Mouse (Mus musculus): ENCODE results near the gene Gramd4. TPM values are rescaled to one million over a fixed set of nuclear protein-coding genes. Genes with fewer than 3 reads are reported as not detected.

The Gramd4 gene
- polyA plus RNA-seq, 1 experiment from 2014 or later, result 25.4 TPM

DNA sequence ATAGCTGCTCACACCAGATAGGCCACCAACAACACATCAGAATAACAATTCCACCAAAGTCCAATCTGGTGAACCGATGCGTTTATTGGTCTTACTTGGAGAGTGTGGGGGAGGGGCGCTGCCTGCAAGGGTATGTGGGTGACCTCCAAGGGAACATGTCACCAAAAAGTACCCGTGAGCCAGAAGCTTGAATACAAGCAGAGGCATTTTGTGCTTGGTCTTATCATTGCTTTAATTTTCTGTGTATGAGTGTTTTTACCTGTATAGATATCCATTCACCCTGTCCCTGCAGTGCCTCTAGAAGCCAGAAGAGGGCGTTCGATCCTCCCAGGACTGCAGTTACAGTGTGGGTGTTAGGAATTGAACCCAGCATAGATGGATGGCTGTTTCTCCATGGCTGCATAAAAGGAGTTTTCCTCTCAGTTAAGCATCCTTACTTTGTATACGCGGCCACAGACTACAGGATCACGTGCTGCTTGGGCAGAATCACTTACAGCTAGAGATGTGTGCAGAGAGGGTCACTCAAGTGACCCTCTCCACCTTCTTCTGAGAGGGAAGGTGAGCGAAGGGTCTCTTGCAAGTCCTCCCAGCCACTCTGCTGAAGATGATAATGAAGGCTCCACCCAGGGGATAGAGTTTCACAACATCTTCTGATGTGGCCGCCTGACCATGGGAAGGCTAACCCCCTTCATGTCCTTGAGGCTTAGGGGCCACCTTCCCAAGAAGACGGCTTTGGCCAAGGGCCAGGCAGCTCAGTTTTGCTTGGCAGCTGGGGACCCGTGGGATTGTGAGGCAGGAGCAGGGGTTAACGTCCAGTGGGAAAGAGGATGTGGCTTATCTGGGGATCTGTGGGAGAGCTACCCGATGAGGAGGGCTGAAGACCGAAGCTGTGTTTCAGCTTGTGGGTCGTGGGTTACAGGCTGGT lies 28.1 kb downstream of the Gramd4 start:
- 29% methylated on average over 17 of the region's 17 CpGs for WGBS
- peak; percentile 46; the same call in 1 of the 2 replicates for ATAC-seq (ENCODE audit: low FRiP score)
- Histone ChIP-seq H3K4me1 (peaks cover 98% of the 10 kb centered on the region), H3K27me3 (replicated peaks) (no peaks in the 10 kb centered on the region), H3K9me3 (replicated peaks) (no peaks in the 10 kb centered on the region), H3K36me3 (no peaks in the 10 kb centered on the region), H3K4me2 (peak overlapping the region; percentile 13; the same call in 1 of the 2 replicates), H3K9ac (replicated peaks) (no peak overlapping the region), H3K27ac (replicated peaks) (peak overlapping the region; percentile 73), H3K4me3 (replicated peaks) (no peak overlapping the region)

DNA sequence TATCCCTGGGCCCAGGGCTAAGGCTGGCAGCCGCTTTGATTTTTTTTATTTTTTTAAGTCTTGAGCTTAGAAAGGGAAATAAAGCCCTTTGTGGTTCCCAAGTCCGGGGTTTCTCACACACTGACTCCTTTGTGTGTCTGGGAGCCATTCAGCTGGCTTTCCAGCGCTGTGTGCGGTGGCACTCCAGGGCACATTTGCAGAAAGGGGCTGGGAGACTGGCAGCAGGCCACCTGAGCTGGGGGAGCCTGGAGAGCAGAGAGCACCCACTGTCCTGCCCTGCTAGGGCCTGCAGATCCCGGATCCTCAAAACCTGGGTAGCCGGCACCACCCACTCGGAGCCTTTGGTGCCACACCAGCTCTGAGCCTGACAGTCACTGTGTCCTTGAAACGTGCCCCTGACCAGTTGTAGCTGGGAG lies 28.8 kb downstream of the Gramd4 start:
- Histone ChIP-seq H3K27ac (replicated peaks) (peak overlapping the region; percentile 73), H3K4me3 (replicated peaks) (no peak overlapping the region), H3K36me3 (no peaks in the 10 kb centered on the region), H3K9ac (replicated peaks) (no peak overlapping the region), H3K4me2 (0 out of 2 replicates have a peak overlapping the region, but pooled peaks have one; percentile 13), H3K4me1 (peaks cover 98% of the 10 kb centered on the region), H3K27me3 (replicated peaks) (no peaks in the 10 kb centered on the region), H3K9me3 (replicated peaks) (no peaks in the 10 kb centered on the region)
- ATAC-seq (ENCODE audit: low FRiP score), result peak; percentile 32; the same call in 1 of the 2 replicates
- 32% methylated on average over 8 of the region's 8 CpGs for WGBS

DNA sequence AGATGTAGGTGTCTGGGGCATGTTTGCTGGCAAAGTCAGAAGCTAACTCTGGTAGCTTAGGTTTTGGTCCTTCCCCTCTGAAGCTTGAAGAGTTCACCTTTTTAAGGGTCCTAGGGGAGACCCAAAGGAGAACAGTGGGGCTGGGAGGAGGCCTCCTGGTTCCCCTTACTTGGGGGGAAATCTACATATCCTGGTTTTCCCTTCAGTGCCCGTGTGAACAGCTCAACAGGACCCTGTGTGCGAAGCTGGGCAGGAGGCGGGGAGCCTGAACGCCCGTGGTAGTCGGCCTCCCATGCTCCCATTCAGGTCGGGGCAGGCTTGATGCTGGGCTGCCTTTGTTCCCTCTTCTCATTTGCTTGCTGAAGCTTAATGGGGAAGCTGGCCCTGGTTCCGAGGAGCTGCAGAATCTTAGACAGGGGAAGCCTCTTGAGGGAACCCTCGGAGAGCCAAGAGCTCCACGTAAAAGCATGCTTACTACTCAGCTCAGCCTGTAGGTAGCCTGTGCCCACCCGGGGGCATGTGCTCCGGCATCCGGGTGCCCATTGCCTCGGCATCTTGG lies 30.2 kb downstream of the Gramd4 start:
- no peak for ATAC-seq (ENCODE audit: low FRiP score)

DNA sequence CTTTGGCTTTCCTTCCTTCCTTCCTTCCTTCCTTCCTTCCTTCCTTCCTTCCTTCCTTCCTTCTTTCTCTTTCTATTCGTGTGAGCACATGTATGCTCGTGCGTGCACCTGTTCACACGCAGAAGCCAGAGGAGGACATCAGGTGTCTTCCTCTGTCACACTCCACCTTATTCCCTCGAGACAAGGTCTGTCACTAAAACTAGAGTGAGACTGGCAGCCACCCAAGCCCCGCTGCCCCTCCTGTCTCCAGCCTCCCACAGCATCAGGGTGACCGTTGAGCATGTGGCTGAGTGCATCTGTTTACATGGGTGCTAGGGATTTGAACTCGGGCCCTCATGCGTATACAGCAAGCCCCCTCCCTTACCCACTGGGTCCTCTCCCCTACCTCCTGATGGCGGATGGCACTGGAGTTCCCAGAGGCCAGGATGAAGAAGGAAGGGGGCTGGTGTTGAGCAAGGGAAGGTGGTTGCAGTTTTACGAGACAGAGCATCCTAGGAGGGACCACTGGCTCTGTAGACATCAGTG lies 30.8 kb downstream of the Gramd4 start:
- peaks cover 89% of the 10 kb centered on the region for H3K4me1 ChIP-seq
- ATAC-seq (ENCODE audit: low FRiP score), result no peak
- no peaks in the 10 kb centered on the region for H3K27me3 ChIP-seq (replicated peaks)

More for the DNA sequence above, 30.2 kb downstream of the Gramd4 start:
- H3K4me1 ChIP-seq, result peaks cover 95% of the 10 kb centered on the region
- 17% methylated on average over 14 of the region's 14 CpGs for WGBS
- peaks cover 8% of the 10 kb centered on the region for H3K36me3 ChIP-seq
- peak overlapping the region; percentile 73 for H3K27ac ChIP-seq (replicated peaks)
- H3K9ac ChIP-seq (replicated peaks), result no peak overlapping the region
- no peaks in the 10 kb centered on the region for H3K9me3 ChIP-seq (replicated peaks)
- H3K4me3 ChIP-seq (replicated peaks), result no peak overlapping the region
- no peak overlapping the region for H3K4me2 ChIP-seq
- H3K27me3 ChIP-seq (replicated peaks), result no peaks in the 10 kb centered on the region

DNA sequence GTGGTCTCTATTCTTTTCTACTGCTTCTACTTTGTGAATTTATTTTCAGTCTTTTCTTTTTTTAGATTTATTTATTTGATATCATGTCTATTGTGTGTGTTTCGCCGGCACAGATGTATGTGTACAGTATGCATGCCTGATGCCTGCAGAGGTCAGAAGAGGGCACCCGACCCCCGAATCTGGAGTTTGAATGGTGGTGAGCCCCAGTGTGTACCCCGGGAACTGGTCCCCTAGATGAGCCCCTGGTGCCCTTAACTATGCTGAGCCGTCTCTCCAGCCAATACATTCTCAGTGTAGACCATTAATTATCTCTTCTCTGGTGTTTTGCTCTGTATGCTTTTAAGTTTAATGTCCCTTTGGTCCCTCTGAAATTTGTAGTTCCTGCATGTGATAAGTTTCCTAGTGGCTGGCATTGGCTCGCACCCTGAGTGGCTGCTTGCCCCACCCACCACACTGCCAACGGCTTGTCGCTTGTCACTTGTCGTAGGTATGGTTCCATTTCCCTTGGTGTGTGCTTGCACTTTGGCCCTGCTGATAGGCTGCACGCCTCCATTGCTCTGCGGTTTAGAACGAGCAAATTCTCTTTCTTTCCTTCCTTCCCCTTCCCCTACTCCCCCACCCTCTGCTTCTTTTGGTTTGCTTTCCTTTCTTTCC lies 31.7 kb downstream of the Gramd4 start:
- H3K9me3 ChIP-seq (replicated peaks), result no peaks in the 10 kb centered on the region
- no peak overlapping the region for H3K4me2 ChIP-seq
- H3K27me3 ChIP-seq (replicated peaks), result no peaks in the 10 kb centered on the region
- H3K4me1 ChIP-seq, result peaks cover 80% of the 10 kb centered on the region
- H3K27ac ChIP-seq (replicated peaks), result peak overlapping the region; percentile 70
- WGBS, result 65% methylated on average over 13 of the region's 13 CpGs
- peaks cover 16% of the 10 kb centered on the region for H3K36me3 ChIP-seq
- no peak overlapping the region for H3K4me3 ChIP-seq (replicated peaks)
- no peak for ATAC-seq (ENCODE audit: low FRiP score)
- H3K9ac ChIP-seq (replicated peaks), result no peak overlapping the region

More for the DNA sequence above, 30.8 kb downstream of the Gramd4 start:
- no peaks in the 10 kb centered on the region for H3K9me3 ChIP-seq (replicated peaks)
- peak overlapping the region; percentile 73 for H3K27ac ChIP-seq (replicated peaks)
- H3K4me2 ChIP-seq, result no peak overlapping the region
- 77% methylated on average over 11 of the region's 11 CpGs for WGBS
- H3K36me3 ChIP-seq, result peaks cover 14% of the 10 kb centered on the region
- no peak overlapping the region for H3K9ac ChIP-seq (replicated peaks)
- H3K4me3 ChIP-seq (replicated peaks), result no peak overlapping the region

DNA sequence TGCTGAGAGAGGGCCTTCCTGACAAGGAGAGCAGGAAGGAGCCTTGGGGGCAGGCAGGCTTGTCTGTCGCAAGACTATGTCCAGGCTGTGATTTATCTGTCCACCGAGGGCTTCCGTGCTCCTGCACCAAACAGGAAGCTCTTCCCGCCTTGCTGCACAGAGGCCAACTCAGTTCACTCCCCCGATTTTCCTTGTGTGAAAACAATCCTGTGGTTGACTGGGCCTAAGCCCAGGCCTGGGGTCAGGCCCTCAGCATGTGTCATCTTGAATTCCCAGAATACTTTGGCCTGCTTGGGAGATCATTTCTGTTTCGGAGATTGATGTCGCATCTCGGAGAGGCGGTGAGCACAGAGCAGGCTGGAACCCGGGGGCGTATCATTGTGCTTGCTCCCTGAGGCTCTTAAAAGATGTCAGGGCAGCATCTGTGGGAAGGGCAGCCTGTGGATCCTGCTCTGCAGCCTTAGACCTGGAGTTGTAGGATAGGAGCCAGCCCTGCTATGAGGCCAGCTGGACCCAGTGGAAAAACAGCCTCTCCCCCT lies 32.6 kb downstream of the Gramd4 start:
- Histone ChIP-seq H3K27ac (replicated peaks) (peak overlapping the region; percentile 70), H3K9ac (replicated peaks) (no peak overlapping the region), H3K36me3 (peaks cover 16% of the 10 kb centered on the region), H3K4me3 (replicated peaks) (no peak overlapping the region), H3K4me1 (peaks cover 71% of the 10 kb centered on the region), H3K9me3 (replicated peaks) (no peaks in the 10 kb centered on the region), H3K4me2 (no peak overlapping the region), H3K27me3 (replicated peaks) (no peaks in the 10 kb centered on the region)
- no peak for ATAC-seq (ENCODE audit: low FRiP score)
- 29% methylated on average over 11 of the region's 11 CpGs for WGBS

DNA sequence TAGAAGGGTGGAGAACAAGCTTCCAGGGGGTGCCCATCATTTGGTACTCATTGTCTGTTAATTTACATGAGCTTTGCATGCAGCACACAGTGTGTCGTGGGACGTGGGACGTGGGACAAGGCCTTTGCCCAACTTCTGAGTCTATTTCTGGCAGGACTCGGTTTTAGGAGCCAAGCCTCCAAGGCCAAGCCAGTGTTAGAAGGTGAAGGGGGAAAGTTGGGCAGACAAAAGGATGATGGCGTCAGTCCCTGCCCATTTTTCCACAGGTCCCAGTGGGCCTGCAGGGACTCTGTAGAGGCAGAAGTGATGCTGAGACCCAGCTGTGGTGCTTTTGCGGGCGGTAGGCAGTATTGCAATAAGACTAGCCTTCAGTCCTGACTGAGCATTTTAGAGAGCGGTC lies 33.1 kb downstream of the Gramd4 start:
- H3K4me3 ChIP-seq (replicated peaks), result no peak overlapping the region
- H3K27me3 ChIP-seq (replicated peaks), result no peaks in the 10 kb centered on the region
- peak overlapping the region; percentile 70 for H3K27ac ChIP-seq (replicated peaks)
- H3K9me3 ChIP-seq (replicated peaks), result no peaks in the 10 kb centered on the region
- no peak for ATAC-seq (ENCODE audit: low FRiP score)
- peaks cover 66% of the 10 kb centered on the region for H3K4me1 ChIP-seq
- peaks cover 16% of the 10 kb centered on the region for H3K36me3 ChIP-seq
- H3K9ac ChIP-seq (replicated peaks), result no peak overlapping the region
- no peak overlapping the region for H3K4me2 ChIP-seq
- WGBS, result 77% methylated on average over 8 of the region's 8 CpGs

DNA sequence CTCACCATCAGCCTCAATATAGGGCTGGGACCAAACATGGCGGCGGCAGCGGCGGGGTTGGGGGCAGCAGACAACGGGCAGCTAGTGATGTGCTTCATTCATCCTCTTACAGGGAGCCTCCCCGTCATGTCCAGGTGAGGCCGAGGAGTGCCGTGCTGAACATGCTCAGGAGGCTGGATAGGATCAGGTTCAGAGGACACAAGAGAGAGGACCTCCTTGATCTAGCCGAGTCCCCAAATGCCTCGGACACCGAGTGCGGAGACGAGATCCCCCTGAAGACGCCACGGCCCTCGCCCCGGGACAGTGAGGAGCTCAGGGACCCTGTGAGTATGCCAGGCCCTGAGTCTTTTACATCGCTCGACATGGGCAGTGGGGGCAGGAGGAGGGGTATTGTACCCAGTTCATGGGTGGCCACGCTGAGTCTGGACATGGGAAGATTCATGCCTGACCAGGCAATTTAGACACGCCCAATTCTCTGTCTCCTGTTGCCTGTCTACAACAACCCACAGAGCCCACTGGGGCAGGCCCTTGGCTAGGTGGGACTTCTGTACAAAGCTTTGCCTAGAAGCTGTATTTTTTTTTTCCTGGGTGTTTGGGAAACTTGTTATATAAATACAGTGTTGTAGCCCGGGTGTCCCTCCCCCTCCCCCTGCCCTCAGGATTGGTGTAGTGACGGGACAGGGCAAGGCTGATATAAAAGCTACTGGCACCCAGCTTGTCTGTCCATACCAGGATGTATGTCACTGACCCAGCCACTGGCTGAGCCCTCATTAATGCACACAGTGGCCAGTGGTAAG lies 33.9 kb downstream of the Gramd4 start:
- H3K4me1 ChIP-seq, result peaks cover 58% of the 10 kb centered on the region
- no peak for ATAC-seq (ENCODE audit: low FRiP score)
- H3K27me3 ChIP-seq (replicated peaks), result no peaks in the 10 kb centered on the region
- WGBS, result 89% methylated on average over 23 of the region's 23 CpGs
- no peak overlapping the region for H3K9ac ChIP-seq (replicated peaks)
- H3K36me3 ChIP-seq, result peaks cover 22% of the 10 kb centered on the region
- no peaks in the 10 kb centered on the region for H3K9me3 ChIP-seq (replicated peaks)
- H3K27ac ChIP-seq (replicated peaks), result 0 out of 2 replicates have a peak overlapping the region, but pooled peaks have one; percentile 28
- H3K4me3 ChIP-seq (replicated peaks), result no peak overlapping the region
- no peak overlapping the region for H3K4me2 ChIP-seq

DNA sequence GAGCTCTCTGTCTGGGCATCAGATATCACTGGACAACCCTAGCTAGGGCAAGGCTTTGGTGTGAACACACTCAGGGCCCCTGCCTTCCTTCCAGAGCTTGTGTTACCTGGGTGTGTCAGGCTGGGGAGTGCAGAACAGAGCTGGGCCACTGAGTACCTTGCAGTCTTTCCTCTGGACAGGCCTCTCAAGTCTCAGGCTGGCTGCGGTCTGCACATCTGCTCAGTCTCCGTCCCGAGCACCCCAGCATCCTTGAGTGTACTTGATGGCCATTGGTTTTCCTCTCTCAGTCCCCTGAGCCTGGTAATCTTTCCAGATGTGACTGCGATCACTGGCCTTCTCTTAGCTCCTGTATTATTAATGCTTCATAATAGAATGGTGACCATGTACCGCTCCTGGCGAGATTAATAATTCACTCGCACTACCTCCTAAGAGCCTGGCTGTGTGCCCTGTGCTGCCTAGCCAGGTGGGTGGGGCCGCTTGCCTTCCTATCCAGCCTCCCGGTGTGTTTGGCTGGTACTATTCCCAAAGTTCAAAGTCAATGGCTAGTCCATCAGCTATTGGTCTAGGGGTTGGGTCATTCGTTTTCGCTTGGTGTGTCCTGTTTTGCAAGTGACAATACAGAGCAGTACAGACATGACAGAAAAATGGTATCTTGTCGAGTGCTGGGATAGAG lies 34.6 kb downstream of the Gramd4 start:
- WGBS, result 80% methylated on average over 12 of the region's 12 CpGs
- Histone ChIP-seq H3K4me2 (no peak overlapping the region), H3K4me3 (replicated peaks) (no peak overlapping the region), H3K36me3 (peaks cover 22% of the 10 kb centered on the region), H3K9ac (replicated peaks) (no peak overlapping the region), H3K4me1 (peaks cover 50% of the 10 kb centered on the region), H3K27ac (replicated peaks) (0 out of 2 replicates have a peak overlapping the region, but pooled peaks have one; percentile 28), H3K9me3 (replicated peaks) (no peaks in the 10 kb centered on the region), H3K27me3 (replicated peaks) (no peaks in the 10 kb centered on the region)
- ATAC-seq (ENCODE audit: low FRiP score), result no peak

DNA sequence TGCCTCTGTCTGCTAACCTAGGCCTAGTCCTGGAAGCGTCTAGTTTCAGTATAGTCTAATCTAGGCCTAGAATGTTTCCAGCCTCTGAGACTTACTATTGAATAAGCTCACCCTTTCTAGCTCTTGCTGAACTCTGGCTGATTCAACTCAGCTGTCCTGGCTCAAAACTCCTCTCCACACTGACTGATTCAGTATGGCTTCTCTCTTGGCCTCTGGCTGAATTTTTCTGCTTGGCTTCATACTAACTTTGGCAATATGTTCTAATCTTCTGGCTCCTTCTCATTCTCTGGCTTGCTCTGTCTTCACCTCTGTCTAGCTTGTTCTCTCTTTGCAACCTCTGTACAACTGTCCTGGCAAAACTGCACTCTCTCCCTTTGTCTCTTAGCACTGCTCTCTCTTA lies 35.7 kb downstream of the Gramd4 start:
- Histone ChIP-seq H3K27me3 (replicated peaks) (no peaks in the 10 kb centered on the region), H3K4me3 (replicated peaks) (no peak overlapping the region), H3K9me3 (replicated peaks) (no peaks in the 10 kb centered on the region), H3K4me1 (peaks cover 43% of the 10 kb centered on the region), H3K9ac (replicated peaks) (no peak overlapping the region), H3K27ac (replicated peaks) (no peak overlapping the region), H3K36me3 (peaks cover 22% of the 10 kb centered on the region), H3K4me2 (no peak overlapping the region)
- no peak for ATAC-seq (ENCODE audit: low FRiP score)
- 93% methylated on average over 1 of the region's 1 CpGs for WGBS
